Mouse (Mus musculus) cerebellum, adult 2 months (tissue): ENCODE data around the gene Hira. TPM values are rescaled to one million over a fixed set of nuclear protein-coding genes. Genes with fewer than 3 reads are reported as not detected.

Experiments
- DNase-seq, 2 experiments: peaks; one replicate each; pipeline ENCODE4 v3.0.0; 2021
- H3K27ac ChIP-seq: fragments of 200-500 bp; 2 replicates; pipeline ENCODE4 v1.5.1; 2012; ENCODE audit warnings: low read length, control low read depth, inconsistent platforms; ENCODE audit not compliant: insufficient read depth
- H3K27me3 ChIP-seq: fragments of 200-500 bp; 2 replicates; pipeline ENCODE4 v1.6.1; 2012; ENCODE audit warnings: inconsistent platforms, mild to moderate bottlenecking, low read length, moderate library complexity; ENCODE audit not compliant: control insufficient read depth, insufficient read depth
- H3K4me1 ChIP-seq: fragments of 200-500 bp; 2 replicates; pipeline ENCODE4 v1.6.1; 2011; ENCODE audit warnings: low read length; ENCODE audit not compliant: control insufficient read depth, insufficient read depth
- H3K4me3 ChIP-seq: fragments of 200-500 bp; replicated peaks from 2 replicates; pipeline ENCODE3; 2011; ENCODE audit warnings: mild to moderate bottlenecking, low read depth, low read length, control low read depth; ENCODE audit not compliant: insufficient read depth
- CTCF ChIP-seq: fragments of 200-500 bp; IDR thresholded peaks from 2 replicates; pipeline ENCODE4 v1.5.1; 2011; ENCODE audit warnings: low read depth, mild to moderate bottlenecking, control low read depth, low read length, moderate library complexity, borderline replicate concordance; ENCODE audit not compliant: insufficient read depth
- POLR2A ChIP-seq: fragments of 200-500 bp; IDR thresholded peaks from 2 replicates; pipeline ENCODE4 v1.6.1; 2011; ENCODE audit warnings: low read length, control low read depth, borderline replicate concordance; ENCODE audit not compliant: insufficient read depth
- WGBS: fragments of 180-500 bp; shearing (Covaris S2); methylation state at CpG from one replicate; pipeline ENCODE4 v1.1.7; 2018; 5-methylcytosine and 5-hydroxymethylcytosine counted together
- polyA plus RNA-seq: library from polyadenylated mRNA; depleted of rRNA; stranded (reverse); fragments of >200 nt; gene quantifications from 2 replicates; pipeline ENCODE4 v1.2.3, GENCODE M21; 2012; rRNA removed

The Hira gene
- polyA plus RNA-seq, 1 experiment = 64.7 TPM

DNA sequence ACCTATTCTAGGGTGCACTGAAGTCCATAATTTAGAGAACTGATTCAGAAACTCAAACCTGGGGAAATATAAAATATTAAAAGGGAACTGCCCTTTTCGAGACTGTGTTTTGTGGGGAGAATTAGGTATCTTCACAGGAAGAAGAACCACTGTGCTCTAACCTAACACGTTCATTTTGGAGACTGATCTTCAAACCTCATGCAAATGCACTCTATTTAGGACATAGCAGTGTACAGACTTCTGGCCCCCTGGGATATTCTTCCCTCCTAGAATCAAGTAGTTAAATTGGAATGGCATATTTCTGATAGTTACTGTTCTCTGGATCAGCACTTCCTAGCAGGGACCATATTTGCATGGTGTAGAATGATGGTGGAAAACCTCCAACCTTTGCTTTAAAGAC lies 133.9 kb downstream of the Hira start:
- Histone ChIP-seq H3K27ac (no peak overlapping the region), H3K4me1 (no peaks in the 10 kb centered on the region)
- 61% methylated on average over 2 of the region's 2 CpGs for WGBS

DNA sequence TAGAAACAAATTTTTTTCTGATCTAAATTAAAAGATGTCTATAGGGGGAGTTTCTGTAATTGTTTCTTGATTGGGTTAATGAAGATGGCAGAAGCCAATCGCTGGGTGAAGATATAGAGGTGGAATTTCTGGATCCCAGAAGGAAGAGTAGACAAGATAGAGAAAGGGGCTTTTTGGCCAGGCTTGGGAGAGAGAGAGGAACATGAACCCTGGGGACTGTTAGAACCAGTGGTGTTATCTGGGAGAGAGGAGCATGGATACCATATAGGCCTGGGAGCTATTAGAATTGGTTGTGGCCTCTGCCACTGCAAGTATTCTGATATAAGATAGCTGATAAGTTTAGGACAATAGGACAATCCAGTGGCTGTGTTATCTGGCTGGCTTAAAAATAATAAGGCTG lies 136.7 kb downstream of the Hira start:
- no peak overlapping the region for H3K4me3 ChIP-seq
- H3K4me1 ChIP-seq = no peaks in the 10 kb centered on the region
- TF ChIP-seq POLR2A (no peak), CTCF (no peak)
- H3K27ac ChIP-seq = no peak overlapping the region
- H3K27me3 ChIP-seq = no peaks in the 10 kb centered on the region
- no peak for DNase-seq
- 87% methylated on average over 1 of the region's 1 CpGs for WGBS

More for the DNA sequence above, 133.9 kb downstream of the Hira start:
- DNase-seq = no peak
- Histone ChIP-seq H3K27me3 (no peaks in the 10 kb centered on the region), H3K4me3 (no peak overlapping the region)
- TF ChIP-seq POLR2A (no peak), CTCF (no peak)

GRCm38 (mm10) chr16:19014650-19015049 lies 137.8 kb downstream of the Hira start:
- no peak overlapping the region for H3K27ac ChIP-seq
- TF ChIP-seq POLR2A (no peak), CTCF (no peak)
- DNase-seq = no peak
- no peaks in the 10 kb centered on the region for H3K27me3 ChIP-seq
- H3K4me3 ChIP-seq = no peak overlapping the region
- H3K4me1 ChIP-seq = no peaks in the 10 kb centered on the region

Other genes with a start within 250 kb of the Hira start
- gene Sept5, start 247.1 kb upstream of the Hira start, polyA plus RNA-seq = 328 and 334 TPM in 2 replicates
- gene Cldn5, start 100.2 kb upstream of the Hira start, polyA plus RNA-seq = 62.8 and 71.8 TPM in 2 replicates
- gene Ufd1, start 65.3 kb upstream of the Hira start, polyA plus RNA-seq = 100 and 114 TPM in 2 replicates
- 4.9 and 5.8 TPM in 2 replicates for gene Cdc45, start 65.0 kb upstream of the Hira start, polyA plus RNA-seq
- 55.2 and 56.0 TPM in 2 replicates for gene 2510002D24Rik, start 40.5 kb upstream of the Hira start, polyA plus RNA-seq
- gene Gm28539, start 40.5 kb upstream of the Hira start, polyA plus RNA-seq = 0.08 TPM in 1 of 2 replicates, not detected in the other
- gene Mrpl40, start 175 bp upstream of the Hira start, polyA plus RNA-seq = 35.7 and 37.6 TPM in 2 replicates